Mouse (Mus musculus) megakaryocyte-erythroid progenitor cell, adult 5-6 weeks (primary cell): Measurements from ENCODE around the gene Il4i1. TPM values are rescaled to one million over a fixed set of nuclear protein-coding genes. Genes with fewer than 3 reads are reported as not detected.
"Not testable (repeated sequence)": the region's sequence is repeated elsewhere in the genome, so short reads cannot be mapped to it uniquely, and the experiment has no call there.

ENCODE experiments used
- ATAC-seq: replicated peaks from 2 replicates; pipeline ENCODE4 v1.8.0; 2016; ENCODE audit warnings: mild to moderate bottlenecking, inconsistent platforms; ENCODE audit not compliant: severe bottlenecking, poor library complexity, low FRiP score, low TSS enrichment
- total RNA-seq, 2 experiments: library from RNA; stranded (forward) in 1 of 2; stranded (reverse) in 1 of 2; fragments of 200-1000, 215-1000 nt in 1 of 2; fragments of >200 nt in 1 of 2; fragmentation: Nextera tagmentation in 1 of 2; gene quantifications; 2 replicates each; pipeline ENCODE4 v1.2.3; 2014 to 2017

Il4i1 gene
- total RNA-seq, 2 experiments from 2014 or later = 1.7 to 2.5 TPM

DNA sequence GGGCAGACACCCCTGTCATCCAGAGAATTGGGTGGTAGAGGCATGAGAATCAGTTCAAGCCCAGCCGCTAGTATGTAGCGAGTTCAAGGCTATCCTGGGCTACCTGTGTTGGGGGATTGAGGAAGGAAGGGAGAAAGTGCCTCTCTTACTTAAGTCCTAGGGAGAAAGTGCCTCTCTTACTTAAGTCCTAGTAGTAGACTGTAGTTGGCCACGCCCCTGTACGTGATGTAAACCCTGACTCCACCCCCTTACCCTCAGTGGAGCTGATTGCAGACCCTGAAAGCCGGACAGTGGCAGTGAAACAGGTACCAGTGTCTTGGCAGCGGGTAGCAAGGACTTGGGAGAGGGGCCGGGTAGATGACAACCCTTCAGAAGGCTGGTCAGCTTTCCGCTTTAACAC, 41.7 kb downstream of the Il4i1 start:
- ATAC-seq = no peak

DNA sequence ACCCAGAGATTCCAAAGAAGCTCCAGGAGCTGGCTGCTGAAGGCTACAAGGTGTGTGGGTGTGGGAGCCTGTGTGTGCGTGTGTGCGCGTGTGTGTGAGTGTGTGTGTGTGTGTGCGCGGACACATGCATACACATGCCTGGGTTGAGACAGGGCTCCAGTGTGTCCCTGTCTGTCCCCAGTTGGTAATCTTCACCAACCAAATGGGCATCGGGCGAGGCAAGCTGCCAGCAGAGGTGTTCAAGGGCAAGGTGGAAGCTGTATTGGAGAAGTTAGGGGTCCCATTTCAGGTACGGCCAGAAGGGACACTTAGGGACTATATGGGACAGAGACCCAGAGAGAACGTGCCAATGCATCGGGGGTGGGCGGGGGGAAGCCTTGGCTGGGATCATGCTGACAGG, 43.7 kb downstream of the Il4i1 start:
- no peak for ATAC-seq

DNA sequence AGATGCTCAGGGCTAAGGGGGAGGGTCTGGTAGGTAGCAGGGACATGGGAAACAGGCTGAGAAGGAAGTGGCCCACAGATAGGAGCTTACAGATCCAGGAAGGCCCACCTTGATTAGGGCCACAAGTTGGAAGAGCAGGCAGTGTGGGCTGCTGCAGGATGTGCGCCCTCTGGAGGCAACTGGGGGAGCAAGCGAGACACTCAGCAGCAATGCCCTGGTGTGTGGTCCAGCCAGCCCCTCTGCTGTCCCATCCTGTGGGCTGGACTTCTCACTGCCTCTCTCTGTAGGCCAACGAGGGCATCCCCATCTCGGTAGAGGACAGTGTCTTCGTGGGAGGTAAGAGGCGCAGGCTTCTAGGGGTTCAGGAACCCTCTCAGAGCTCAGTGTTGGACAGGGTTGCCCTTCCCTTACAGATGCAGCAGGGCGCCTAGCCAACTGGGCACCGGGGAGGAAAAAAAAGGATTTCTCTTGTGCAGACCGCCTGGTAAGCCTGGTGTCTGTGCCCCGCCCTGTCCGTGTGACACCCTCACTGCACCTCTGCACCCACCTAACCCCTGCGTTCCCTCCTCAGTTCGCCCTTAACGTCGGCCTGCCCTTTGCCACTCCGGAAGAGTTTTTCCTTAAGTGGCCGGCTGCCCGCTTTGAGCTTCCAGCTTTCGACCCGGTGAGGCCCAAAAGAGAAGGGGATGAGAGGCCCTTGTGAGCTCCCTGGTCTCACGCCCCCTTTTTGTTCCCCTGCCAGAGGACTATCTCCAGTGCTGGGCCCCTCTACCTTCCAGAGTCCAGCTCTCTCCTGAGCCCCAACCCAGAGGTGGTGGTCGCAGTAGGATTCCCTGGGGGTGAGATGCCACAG, 44.6 kb downstream of the Il4i1 start:
- peak; percentile 34; the same call in 1 of the 2 replicates for ATAC-seq

DNA sequence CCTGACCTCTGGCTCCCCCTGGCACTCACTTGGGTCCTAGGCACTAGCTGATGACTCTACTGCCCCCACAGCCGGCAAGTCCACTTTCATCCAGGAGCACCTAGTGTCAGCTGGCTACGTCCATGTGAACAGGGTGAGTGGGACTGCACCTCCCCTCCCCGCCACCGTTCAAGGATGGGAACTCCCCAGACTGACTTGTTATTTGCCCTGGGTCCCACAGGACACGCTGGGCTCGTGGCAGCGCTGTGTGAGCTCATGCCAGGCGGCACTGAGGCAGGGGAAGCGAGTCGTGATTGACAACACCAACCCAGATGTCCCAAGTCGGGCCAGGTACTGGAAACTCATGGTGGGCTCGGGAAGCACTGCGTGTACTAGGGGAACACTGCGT, 45.2 kb downstream of the Il4i1 start:
- ATAC-seq = no peak

DNA sequence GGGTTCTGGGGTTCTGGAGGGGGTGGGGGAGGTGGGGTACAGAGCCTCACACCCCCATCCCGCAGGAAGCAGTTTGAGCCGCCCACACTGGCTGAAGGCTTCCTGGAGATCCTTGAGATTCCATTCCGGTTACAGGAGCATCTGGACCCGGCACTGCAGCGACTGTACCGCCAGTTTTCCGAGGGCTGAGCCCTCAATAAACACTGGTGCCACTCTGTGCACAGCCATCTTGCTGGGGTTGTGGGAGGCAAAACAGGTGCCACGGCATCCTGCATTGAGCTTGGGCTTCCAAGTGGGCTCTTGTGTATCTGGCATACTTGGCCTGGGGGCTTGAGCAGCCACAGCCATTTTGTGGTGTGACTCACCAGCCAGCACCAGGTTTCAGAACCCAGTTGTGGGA, 46.2 kb downstream of the Il4i1 start:
- no peak for ATAC-seq

DNA sequence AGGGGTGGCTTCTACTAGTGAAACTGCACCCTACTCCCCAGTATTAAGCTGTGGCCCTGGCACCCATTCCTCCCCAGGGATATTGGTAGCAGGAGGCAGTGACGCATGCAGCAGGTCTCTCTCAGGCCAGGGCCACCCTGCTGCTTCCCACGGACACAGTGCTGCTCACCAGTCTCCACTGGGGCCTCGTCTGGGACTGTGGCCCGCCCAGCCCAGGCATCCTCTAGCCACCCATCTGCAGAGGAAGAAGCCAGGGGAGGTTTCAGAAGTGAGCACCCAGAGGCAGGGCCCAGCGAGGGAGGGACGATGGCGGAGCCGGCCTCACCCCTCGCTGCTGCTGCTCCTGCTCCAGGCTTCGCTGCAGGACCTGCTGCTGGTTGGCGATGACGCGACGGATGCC, 47.0 kb downstream of the Il4i1 start:
- ATAC-seq = no peak

DNA sequence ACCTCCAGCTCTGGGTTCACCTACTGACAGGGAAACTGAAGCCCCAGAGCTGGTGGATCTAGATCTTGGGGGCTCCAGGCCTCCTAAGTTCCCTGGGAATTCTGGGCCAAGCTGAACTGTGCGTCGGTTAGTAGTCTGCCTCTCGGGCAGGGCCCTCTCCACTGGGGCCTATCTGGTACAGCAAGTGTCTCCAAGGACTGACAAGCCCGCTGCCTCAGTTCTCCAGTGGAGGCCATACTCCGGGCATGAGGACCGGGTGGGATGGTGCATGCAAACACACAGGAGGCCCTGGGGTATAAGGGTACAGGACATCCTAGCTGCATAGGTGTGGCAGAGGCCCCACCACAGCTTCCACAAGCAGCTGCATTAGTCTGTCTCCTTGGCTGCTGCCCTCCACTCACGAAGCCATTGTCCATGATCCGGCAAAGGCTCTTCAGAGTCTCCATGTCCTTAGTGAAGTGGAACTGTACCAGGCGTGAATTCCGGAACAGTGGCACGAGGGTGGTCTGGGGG, 47.9 kb downstream of the Il4i1 start:
- no peak for ATAC-seq

DNA sequence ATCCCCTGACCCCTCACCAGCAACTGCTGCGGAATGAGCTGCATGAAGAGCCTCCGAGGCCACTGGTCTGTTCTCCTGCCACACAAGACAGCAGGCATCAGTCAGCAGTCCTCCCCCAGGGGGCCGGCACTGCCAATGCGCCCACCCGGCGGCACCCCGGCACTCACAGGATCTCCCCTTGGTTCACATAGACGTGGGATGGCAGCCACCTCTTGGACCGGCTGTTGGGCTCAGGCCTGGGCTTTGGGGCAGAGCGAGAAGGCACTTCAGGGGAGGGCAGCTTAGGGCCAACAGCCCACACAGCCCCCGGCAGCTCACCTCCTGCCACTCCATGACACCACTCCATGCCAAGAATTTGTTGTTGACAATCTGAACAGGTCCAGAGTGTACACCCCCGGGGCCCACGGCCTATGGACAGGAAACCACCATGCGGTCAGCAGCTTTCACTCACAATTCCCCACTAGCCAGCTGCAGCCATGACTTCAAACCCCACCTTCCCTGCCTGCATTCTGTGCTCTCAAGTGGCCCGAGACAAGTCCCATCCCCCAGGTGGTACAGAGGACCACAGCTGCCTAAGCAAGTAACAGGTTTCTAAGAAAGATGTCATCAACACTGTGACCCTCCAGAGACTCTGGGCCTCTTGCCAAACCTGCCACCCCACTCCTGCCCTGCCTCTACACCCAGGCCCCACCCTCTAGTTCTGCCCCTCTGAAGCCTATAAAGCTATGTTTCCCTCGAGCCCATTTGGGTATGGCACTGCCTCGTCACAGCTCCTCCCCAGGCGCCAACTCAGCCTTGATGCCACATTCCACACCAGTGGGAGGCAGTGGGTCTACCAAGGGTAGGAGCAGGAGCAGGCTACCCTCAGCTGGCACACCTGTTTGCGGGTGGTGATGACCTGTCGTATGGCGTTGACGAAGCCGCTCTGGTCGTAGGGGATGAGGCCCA, 48.7 kb downstream of the Il4i1 start:
- 0 out of 2 replicates have a peak, but pooled peaks have one; percentile 15 for ATAC-seq

DNA sequence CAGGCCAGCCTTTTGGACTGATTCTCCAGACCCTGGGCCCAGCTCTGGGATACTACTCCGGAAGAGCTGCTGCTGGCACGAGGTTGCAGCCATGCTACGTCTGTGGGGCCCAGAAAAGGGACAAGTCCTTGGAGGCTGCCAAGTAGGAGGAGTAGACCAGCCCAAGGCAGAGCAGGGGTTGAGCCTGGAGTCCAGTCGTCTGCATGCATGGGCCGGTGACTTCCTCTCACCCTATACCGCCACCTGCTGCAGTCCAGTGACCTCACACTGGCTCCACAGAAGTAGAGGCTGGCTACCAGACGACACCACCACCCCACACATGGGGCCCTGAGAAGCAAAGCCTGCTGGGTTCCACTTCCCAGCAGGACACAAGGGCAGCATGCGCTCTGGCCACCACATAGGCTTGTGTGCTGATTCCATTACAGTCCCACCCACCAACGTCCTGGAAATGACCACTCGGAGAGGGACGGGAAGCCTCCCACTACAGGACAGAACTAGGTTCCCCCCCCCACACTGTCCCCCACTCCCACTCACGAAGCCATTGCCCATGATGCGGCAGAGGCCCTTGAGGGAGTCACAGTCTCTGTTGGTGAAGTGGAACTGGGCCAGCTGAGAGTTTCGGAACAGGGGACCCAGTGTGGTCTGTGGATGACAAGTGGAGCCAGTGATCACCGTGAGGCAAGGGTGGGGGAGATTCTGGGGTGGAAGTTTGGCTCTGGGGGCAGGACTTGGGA, 50.3 kb downstream of the Il4i1 start:
- peak; percentile 22 for ATAC-seq

DNA sequence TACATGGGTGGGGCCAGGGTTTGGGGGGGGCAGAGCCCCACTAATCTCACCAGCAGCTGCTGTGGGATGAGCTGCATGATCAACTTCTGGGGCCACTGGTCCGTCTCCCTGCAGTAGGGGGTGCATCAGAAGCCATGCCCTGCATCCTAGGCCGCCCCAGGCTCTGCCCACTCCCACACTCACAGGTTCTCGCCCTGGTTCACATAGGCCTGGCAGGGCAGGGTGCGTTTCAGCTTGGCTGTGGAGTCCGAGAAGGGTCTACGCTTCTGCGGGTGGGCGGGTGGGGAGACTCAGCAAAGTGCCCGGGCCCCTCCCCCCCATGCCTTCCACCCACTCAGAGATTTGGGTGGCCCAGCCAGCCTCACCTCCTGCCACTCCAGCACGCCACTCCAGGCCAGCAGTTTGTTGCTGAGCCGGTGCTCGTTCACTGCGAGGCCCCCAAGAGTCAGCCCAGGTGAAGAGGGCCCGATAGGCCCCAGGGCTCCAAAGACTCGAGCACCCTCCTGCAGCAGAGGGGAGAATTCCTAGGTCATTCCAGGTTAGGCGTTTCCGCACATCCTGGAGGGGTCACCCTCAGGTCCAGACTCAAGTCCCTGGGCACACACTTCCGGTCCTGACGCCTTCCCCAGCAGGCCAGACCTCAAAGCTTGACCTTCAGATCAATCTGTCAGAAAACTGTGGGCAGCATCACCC, 51.0 kb downstream of the Il4i1 start:
- ATAC-seq = no peak

DNA sequence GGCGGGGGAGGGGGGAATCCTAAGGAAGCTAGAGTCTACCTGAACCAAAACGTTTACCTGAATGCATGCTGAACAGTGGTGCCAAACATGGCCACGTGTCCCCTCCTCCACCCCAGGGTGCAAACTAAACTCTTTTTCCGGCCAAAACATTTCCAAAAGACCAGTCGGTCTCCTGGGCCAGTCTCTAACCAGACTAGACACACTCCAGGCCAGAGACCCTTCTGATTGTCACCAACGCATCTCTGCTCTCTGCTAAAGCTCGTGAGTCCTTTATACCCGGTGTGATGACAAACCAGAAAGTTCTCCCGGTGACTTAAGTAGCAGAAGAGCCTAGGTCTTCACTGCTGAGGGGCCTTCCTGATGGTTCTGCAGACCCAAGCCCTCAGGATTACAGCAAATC, 51.6 kb downstream of the Il4i1 start:
- ATAC-seq = no peak

DNA sequence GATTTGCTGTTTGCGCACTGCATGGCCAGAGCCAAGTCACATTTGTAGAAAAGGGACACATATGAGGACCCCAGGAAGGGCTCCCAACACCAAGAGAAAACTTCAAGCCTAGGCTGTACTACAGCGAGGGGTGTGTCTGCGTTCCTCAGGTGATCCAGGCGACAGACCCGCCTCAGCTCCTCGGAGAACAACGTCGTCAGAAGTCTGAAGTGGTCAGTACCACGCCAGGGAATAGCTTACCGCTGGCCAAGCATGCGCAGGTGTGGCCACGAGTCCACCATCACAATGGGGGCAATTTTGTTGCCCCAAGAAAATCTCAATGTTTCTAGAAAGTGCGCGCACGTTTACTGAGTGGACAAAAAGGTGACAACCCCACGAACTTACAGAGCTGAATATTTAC, 52.3 kb downstream of the Il4i1 start:
- ATAC-seq = no peak

DNA sequence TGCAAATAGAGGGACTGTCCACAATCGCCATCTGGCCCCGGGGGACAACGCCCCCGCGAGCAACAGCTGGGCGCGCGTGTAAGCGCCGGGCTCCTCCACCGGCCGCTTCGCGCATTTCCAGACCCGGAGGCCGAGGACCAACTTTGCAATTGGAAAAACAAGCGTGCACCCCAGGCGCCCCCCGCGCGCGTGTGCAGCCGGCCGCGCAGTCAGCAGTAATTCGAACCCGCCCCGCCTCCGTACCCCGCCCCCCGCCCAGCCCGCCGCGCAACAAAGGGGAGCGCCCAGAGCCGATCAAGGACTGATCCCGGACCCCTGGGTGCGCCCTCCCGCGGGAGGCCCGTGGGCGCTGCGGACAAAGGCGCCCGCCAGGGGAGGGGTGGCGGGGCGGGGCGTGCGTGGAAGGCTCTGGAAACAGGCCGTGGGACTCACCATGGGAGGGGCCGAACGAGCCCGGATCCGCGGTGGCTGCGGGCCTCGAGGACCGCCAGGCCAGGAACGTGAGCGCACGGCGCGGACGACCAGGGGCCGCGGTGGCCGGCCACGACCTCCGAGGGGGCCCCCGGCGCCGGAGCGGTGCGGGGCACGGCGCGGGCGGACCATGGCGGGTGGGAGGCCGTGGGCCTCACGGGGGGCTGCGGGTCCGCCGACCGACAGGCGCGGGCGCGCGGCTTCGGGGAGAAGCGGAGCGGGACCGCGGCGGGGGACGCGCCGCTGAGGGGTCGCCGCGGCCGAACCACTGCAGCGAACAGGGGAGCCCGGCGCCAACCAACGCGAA, 52.9 kb downstream of the Il4i1 start:
- ATAC-seq = no peak

DNA sequence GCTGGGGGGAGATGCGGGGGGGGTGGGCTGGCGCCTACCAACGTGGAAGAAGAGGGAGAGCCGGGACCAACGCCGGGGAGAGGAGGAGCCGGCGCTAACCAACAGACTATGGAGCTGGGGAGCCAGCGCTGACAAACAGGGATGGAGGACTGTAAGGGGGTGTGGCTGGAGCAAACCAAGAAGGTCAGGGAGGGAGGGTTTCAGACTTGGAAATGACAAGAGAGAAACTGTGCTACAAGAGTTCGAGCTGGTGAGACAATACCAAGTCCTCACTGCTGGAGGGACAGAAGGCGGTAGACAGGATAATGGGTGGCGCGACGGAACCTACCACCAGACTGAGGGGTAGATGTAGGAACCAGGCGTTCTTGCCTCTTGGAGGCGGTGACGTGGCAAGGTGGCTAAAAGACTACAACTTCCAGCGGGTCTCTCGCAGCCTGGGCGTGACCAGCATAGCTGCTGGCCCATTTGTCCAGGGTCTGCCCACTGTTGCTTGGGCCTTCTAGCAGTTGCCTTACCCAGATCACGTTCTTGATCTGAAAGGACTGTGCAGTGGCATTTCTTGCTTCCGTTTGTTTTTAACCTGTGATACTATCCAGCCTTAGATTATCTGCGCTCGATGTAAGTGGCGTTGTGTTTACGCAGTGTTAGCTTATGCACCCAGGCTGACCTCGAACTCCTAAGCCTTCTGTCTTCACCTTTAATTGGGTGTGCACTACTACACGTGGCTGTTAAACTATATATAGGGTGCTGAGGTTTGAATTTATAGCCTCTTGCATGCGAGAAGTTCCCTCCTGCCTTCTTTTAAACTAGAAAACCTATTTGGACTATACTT, 53.7 kb downstream of the Il4i1 start, which contains the start of gene Ptov1:
TSS of gene Ptov1 (minus strand) at position 92 of the 832 bp plus-strand sequence.
- ATAC-seq = peak; percentile 84

DNA sequence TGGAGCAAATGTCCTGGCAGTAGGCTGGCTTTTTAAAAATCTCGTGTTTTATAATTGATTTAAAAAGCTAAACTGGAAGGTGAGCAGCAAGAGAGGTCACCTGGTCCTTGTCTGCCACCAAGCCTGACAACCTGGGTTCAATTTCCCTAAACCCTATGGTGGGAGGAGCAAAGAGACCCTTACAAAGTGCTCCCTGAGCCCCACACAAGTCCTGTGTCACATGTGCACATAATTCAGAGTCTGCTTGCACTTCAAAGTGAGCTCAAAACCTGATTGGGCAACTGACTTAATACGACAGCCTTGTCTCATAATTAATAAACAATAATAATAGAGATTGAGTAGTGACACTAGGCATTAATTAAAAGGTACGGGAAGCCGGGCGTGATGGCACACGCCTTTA, 54.4 kb downstream of the Il4i1 start:
- no peak for ATAC-seq

DNA sequence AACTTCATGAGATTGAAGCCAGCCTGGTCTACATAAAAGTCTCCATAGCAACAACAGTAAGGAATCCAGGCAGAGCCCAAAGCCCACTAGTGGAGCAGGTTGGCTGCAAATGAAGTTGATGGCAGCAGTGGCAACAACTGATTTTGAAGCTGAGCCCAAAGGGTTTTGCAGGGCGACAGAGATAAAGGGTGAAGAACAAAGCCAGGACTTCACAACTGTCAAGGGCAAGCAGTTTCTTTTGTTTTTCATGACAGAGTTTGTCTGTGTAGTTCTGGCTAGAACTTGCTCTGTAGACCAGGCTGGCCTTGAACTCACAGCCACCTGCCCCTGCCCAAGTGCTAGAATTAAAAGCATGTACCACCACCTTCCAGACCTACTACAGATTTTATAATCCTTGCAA, 55.0 kb downstream of the Il4i1 start:
- ATAC-seq = no peak

DNA sequence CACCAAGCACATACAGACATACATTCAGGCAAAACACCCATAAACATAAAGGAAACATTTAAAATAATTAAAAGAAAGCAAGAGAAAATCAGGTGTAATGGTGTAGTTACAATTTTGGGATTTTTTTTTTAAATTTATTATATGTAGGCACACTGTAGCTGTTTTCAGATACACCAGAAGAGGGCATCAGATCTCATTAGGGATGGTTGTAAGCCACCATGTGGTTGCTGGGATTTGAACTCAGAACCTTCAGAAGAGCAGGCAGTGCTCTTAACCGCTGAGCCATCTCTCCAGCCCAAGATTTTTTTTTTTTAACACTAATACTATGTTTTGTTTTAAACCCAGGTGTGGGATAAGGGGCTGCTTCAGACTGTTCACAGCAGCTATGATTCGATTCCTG, 55.6 kb downstream of the Il4i1 start:
- ATAC-seq = not testable (repeated sequence)
